Mouse (Mus musculus) spleen, adult 2 months (tissue): ENCODE data around the gene Arhgap22.

Experiments
- CTCF ChIP-seq: fragments of 200-500 bp; IDR thresholded peaks from 2 replicates; pipeline ENCODE4 v1.5.1; 2011; ENCODE audit warnings: mild to moderate bottlenecking, inconsistent platforms; ENCODE audit not compliant: insufficient read depth, insufficient read length, insufficient replicate concordance; ENCODE audit errors: extremely low read depth
- POLR2A ChIP-seq: fragments of 200-500 bp; IDR thresholded peaks from 2 replicates; pipeline ENCODE4 v1.6.1; 2011; ENCODE audit warnings: low read depth, low read length, inconsistent platforms

GRCm38 (mm10) chr14:33331627-33332026 lies 117.8 kb downstream of the Arhgap22 start:
- TF ChIP-seq CTCF (no peak), POLR2A (no peak)
